Mouse (Mus musculus): ENCODE data around the gene 1700003E16Rik. TPM values are rescaled to one million over a fixed set of nuclear protein-coding genes. Genes with fewer than 3 reads are reported as not detected.
A peak's percentile ranks its signal among the peaks of the same experiment; 100 is the strongest.

The 1700003E16Rik gene
- total RNA-seq (2017), result 0.35 TPM in 1 of 2 replicates, not detected in the other

DNA sequence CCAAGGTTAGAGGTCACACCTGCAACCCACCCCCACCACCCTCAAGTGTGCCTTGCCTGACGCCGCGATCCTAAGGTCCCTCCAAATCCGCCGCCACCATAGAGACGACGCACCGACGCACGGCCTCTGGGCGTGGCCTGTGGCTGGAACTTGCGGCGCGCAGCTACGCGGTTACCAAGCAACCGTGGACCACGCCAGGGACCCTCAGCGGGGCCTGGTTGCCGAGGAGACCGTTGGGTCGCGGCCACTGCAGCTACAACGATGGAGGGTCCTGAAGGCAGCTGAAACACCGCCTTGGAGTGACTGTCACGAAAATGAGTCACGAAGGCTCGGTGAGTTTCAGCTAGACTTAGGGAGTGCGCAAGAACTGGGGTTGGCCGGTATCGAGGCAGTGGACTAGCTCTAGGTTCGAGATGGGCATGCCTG, at the start of gene 1700003E16Rik, which contains the start of gene Wdr54:
Gene 1700003E16Rik (plus strand): TSS at position 146 of the 426 bp plus-strand sequence.
Gene Wdr54 (minus strand): TSS at position 139 of the 426 bp plus-strand sequence.
- ATAC-seq (replicated peaks in 1 of 2; ENCODE audit: insufficient read depth in 1 of 2, low FRiP score in 2 of 2, low TSS enrichment in 1 of 2, low read depth in 1 of 2, poor library complexity in 2 of 2, severe bottlenecking in 2 of 2), result peak; percentile 75 to 77

DNA sequence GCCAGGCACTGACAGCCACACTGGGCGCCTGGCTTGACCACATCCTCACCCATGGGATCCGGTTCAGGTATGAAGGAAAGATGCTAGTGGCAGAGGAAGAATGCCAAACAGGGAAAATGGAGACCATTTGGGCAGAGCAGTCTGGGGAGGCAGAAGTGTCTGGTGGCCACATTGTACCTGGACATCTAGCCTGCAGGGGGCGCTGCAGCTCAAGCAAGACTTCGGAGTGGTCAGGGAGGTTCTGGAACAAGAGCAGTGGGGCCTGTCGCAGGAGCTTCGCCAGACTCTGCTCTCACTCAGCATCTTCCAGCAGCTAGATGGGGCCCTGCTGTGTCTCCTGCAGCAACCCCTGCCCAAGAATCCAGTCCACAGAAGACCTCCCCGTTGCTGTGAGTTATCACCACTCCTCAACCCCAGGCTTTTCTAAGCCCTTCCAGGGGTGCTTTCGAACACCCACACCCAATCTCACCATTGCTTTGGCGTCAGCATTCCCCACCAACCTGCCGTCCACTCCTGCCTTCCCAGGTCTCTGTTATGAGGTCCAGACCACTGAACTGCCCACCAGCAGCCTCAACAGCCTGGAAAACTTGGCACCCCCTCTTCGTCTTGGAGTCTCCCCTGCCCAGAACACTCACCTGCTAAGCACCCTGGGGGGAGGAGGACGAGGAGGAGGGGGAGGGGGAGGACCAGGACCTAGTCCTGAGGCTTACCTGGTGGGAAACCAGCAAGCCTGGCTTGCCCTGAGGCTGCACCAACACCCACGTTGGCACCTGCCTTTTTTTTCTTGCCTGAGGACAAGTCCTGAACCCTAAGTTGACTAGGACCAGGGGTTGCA, 48.4 kb upstream of the 1700003E16Rik start:
- peak; percentile 70 to 73; a peak in 3 of 4 replicates for ATAC-seq (replicated peaks in 1 of 2; ENCODE audit: insufficient read depth in 1 of 2, low FRiP score in 2 of 2, low TSS enrichment in 1 of 2, low read depth in 1 of 2, poor library complexity in 2 of 2, severe bottlenecking in 2 of 2)

DNA sequence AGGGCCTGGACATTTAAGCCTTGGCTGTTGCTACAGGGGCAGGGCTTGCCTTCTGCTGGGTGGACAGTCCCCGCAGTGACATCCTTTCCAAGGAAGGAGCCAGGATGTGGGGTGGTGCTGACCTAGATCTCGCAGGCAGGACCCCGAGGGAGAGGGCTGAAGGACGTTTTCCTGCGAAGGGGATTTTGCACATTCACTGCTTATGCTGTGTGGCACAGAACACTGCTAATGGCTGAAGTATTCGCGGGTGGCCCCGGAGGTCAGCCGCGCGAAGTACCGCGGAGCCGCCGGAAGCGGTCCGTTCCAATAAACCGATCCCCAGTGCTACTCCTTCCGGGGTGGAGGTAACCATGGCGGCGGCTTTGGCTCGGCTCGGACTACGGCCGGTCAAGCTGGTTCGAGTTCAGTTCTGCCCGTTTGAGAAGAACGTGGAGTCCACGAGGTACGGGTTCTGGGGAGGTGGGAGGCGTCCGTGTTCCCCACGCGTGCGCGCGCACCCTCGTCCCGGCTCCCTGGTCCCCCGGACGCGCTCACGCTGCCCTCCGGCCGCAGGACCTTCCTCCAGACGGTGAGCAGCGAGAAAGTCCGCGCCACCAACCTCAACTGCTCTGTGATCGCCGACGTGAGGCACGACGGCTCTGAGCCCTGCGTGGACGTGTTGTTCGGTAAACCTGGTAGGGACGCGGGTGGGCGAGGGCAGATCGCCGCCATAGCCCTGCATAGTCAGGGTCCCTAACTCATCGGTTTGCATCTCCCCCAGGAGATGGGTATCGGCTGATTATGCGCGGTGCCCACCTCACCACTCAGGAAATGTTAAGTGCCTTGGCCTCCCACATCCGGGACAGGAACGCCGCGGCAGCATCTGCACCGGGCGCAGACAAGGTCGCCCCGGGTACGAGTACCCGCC, 47.2 kb upstream of the 1700003E16Rik start, which contains the start of gene Mrpl53:
Gene Mrpl53 (plus strand): TSS at position 279 of the 907 bp plus-strand sequence.
- peak; percentile 56 to 71 for ATAC-seq (replicated peaks in 1 of 2; ENCODE audit: insufficient read depth in 1 of 2, low FRiP score in 2 of 2, low TSS enrichment in 1 of 2, low read depth in 1 of 2, poor library complexity in 2 of 2, severe bottlenecking in 2 of 2)

DNA sequence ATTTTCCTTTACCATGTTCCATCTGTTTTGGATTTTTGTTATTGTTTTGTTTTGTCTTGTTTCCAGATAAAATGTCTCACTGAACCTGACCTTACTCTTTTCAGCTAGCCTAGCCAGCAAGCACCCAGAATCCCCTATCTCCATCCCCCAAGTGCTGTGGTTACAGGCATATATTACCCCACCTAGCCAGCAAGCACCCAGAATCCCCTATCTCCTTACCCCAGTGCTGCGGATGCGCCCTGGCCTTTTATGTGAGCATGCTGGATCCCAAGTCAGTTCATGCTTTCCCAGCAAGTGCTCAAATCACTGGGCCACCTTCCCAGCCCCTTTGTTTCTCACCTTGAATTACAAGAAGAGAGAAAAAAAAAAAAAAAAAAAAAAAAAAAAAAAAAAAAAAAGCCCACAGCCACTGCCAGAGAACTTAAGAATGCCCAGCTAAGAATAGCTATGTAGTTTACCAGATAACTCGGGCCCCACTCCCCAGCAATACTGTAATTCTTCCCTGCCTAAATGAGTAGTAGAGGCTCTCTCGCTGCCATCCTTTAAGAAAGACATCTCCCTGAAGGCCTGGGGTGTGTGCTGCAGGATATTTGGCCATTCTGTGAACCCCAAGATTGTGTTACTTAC, 44.6 kb upstream of the 1700003E16Rik start:
- no peak for ATAC-seq (replicated peaks in 1 of 2; ENCODE audit: insufficient read depth in 1 of 2, low FRiP score in 2 of 2, low TSS enrichment in 1 of 2, low read depth in 1 of 2, poor library complexity in 2 of 2, severe bottlenecking in 2 of 2)

DNA sequence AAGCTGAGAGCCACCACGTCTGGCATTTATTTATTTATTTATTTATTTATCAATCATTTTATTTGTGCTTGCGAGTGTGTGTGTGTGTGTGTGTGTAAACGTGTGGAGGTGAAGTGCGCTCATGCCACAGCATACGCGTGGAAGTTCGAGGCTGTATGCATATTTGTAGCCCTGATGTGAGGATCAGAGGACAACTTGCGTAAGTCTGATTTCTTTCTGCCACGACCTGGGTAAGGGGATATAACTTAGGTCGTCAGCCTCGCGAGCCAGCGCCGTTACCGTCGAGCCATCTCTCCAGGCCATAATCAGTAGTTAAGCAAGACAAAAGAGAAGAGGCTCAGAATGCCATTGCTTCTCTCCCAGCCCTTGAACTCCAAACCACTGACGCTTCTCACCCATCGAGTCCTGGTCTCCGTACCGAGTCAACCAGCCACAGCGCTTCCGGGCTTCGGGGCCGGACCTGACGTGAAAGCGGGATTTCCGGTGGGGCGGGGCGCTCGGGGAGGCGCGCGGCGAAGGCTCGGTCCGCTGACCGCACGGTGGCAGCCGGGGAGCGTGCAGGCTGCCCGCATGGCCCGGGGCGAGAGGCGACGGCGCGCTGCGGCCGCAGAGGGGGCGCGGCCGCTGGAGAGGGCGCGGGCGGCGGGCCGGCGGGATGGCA, 41.1 kb upstream of the 1700003E16Rik start, which contains the start of gene Mogs:
Gene Mogs (plus strand): TSS at position 486 of the 661 bp plus-strand sequence.
- peak; percentile 64 to 84 for ATAC-seq (replicated peaks in 1 of 2; ENCODE audit: insufficient read depth in 1 of 2, low FRiP score in 2 of 2, low TSS enrichment in 1 of 2, low read depth in 1 of 2, poor library complexity in 2 of 2, severe bottlenecking in 2 of 2)

DNA sequence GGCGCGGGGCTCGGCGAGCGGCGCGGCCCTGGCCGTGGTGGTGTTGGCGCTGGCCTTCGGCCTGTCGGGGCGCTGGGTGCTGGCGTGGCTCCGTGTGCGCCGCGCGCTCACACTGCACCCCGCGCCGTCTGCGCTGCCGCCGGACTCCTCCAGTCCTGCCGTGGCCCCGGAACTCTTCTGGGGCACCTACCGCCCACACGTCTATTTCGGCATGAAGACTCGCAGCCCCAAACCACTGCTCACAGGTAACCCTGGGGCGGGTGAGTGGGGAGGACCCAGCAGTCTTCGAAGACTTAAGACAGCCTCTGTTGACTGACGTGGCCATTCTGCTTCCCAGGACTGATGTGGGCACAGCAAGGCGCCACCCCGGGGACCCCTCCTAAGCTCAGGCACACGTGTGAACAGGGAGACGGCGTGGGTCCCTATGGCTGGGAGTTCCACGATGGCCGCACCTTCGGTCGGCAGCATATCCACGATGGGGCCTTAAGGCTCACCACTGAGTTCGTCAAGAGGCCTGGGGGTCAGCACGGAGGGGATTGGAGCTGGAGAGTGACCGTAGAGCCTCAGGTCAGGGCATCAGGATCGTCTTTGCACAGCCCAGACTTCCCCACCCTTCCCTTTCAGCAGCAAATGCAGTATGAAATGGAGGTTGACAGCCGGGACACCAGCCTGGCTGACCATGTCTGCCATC, 40.4 kb upstream of the 1700003E16Rik start:
- no peak for ATAC-seq (replicated peaks in 1 of 2; ENCODE audit: insufficient read depth in 1 of 2, low FRiP score in 2 of 2, low TSS enrichment in 1 of 2, low read depth in 1 of 2, poor library complexity in 2 of 2, severe bottlenecking in 2 of 2)

DNA sequence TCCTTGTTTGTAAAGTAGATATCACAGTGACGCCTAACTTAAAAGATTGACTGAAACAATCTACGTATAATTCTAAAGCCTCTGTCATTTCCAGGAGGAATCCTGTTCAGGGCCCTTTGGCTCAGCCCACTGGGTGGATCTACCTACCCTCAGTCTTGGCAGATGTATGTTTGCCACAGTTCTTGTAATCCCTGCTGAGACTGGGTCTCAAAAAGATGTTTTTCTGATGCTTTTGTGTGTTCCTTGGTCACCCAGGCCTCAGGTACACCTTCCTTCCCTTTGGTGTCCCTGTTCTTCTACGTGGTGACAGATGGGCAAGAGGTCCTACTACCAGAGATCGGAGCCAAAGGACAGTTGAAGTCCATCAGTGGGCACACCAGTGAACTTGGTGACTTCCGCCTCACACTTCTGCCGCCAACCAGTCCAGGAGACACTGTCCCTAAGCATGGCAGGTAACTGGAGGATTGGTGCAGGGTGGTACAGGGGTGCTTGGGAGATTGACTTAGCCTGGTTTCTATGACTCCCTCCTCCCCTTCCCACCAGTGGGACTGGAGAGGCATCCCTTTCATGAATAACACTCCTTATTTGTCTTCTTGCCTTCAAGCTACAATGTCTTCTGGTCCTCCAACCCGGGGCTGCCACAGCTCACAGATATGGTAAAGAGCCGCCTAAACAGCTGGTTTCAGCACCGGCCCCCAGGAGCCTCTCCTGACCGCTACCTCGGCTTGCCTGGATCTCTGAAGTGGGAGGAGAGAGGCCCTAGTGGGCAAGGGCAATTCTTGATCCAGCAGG, 39.6 kb upstream of the 1700003E16Rik start:
- ATAC-seq (replicated peaks in 1 of 2; ENCODE audit: insufficient read depth in 1 of 2, low FRiP score in 2 of 2, low TSS enrichment in 1 of 2, low read depth in 1 of 2, poor library complexity in 2 of 2, severe bottlenecking in 2 of 2), result no peak

DNA sequence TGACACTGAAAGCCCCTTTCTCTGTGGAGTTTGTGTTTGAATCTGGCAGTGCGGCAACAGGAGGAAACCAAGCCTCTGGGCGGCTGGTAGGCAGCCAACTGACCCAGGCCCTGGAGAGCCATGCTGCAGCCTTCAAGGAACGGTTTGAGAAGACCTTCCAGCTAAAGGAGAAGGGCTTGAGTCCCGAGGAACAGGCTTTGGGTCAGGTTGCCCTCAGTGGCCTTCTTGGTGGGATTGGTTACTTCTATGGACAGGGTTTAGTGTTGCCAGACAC, 39.1 kb upstream of the 1700003E16Rik start:
- no peak for ATAC-seq (replicated peaks in 1 of 2; ENCODE audit: insufficient read depth in 1 of 2, low FRiP score in 2 of 2, low TSS enrichment in 1 of 2, low read depth in 1 of 2, poor library complexity in 2 of 2, severe bottlenecking in 2 of 2)

DNA sequence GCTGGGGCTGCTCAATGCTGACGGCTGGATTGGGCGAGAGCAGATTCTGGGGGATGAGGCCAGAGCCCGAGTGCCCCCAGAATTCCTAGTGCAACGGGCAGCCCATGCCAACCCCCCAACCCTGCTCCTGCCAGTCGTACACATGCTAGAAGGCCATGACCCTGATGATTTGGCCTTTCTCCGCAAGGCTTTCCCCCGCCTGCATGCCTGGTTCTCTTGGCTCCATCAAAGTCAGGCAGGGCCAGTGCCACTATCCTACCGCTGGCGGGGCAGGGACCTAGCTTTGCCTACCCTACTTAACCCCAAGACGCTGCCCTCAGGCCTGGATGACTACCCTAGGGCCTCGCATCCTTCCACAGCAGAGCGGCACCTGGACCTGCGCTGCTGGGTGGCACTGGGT, 38.6 kb upstream of the 1700003E16Rik start:
- no peak for ATAC-seq (replicated peaks in 1 of 2; ENCODE audit: insufficient read depth in 1 of 2, low FRiP score in 2 of 2, low TSS enrichment in 1 of 2, low read depth in 1 of 2, poor library complexity in 2 of 2, severe bottlenecking in 2 of 2)

DNA sequence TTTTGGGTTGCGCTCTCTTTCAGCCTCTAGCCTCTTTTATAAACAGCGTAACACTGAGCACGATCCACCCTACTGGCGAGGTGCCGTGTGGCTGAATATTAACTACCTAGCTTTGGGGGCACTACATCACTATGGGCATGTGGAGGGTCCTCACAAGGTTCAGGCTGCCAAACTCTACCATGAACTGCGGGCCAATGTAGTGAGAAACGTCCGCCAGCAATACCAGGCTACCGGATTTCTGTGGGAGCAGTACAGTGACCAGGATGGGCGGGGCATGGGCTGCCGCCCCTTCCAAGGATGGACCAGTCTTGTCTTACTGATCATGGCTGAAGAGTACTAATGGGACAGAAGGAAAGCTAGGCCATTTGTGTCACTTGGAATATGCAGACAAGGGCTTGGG, 37.8 kb upstream of the 1700003E16Rik start:
- no peak for ATAC-seq (replicated peaks in 1 of 2; ENCODE audit: insufficient read depth in 1 of 2, low FRiP score in 2 of 2, low TSS enrichment in 1 of 2, low read depth in 1 of 2, poor library complexity in 2 of 2, severe bottlenecking in 2 of 2)

DNA sequence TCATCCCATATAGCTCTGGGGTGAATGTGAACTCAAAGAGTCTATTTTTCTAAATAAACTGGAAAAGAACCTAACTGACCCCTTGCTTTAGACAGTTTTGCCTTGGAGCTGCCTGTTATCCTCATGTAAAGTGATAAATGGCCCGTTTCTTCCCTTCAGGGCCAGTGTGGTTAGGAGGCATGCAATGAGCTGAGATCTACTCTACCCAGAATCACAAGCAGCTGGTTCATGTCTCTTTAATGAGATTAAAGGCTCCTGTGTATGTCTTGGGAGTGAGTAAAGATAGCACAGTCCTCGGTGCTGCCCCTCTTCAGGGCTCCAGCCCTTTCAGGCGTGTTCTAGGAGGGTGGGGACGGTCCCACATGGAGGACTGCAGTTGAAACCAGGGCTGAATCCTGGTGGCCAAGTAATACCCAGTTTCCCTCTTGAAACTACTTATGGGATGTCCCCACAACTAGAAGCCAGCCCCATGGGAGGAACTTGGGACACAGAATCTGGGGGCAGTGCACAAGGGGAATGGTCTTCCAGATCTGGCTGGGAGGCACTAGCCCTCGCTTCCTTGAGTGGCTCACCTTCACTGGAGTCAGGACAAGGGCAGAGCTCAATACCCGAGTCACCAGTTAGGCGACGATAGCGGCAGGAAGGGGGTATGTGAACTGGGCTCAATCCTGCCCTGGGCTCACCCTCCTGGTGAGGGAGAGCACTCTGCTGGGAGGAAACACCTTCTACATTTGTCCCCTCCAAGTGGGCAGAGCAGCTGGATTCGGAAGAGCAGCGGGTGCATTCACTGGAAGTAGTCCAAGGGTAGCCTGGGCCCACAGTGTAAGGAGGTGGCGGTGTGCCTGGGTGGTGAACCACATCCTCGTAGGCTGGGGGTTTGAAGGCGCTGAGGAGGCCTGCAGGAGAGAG, 37.1 kb upstream of the 1700003E16Rik start:
- ATAC-seq (replicated peaks in 1 of 2; ENCODE audit: insufficient read depth in 1 of 2, low FRiP score in 2 of 2, low TSS enrichment in 1 of 2, low read depth in 1 of 2, poor library complexity in 2 of 2, severe bottlenecking in 2 of 2), result peak; percentile 54 to 57

DNA sequence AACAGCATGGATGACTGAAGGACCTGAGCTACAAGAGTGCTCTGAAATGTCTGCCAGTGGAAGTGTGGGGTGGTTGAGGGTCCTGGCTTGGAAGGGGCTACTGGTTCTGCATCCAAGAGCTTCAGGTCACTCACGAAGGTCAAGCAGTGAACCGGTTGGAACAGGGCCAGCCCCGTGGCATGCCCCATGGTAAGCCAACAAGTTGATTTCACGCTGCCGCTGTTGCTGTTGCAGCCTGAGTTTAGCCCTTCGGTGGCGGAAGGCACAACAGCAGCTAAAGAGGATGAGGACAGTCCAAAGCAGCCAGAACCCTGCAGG, 36.5 kb upstream of the 1700003E16Rik start:
- no peak for ATAC-seq (replicated peaks in 1 of 2; ENCODE audit: insufficient read depth in 1 of 2, low FRiP score in 2 of 2, low TSS enrichment in 1 of 2, low read depth in 1 of 2, poor library complexity in 2 of 2, severe bottlenecking in 2 of 2)

DNA sequence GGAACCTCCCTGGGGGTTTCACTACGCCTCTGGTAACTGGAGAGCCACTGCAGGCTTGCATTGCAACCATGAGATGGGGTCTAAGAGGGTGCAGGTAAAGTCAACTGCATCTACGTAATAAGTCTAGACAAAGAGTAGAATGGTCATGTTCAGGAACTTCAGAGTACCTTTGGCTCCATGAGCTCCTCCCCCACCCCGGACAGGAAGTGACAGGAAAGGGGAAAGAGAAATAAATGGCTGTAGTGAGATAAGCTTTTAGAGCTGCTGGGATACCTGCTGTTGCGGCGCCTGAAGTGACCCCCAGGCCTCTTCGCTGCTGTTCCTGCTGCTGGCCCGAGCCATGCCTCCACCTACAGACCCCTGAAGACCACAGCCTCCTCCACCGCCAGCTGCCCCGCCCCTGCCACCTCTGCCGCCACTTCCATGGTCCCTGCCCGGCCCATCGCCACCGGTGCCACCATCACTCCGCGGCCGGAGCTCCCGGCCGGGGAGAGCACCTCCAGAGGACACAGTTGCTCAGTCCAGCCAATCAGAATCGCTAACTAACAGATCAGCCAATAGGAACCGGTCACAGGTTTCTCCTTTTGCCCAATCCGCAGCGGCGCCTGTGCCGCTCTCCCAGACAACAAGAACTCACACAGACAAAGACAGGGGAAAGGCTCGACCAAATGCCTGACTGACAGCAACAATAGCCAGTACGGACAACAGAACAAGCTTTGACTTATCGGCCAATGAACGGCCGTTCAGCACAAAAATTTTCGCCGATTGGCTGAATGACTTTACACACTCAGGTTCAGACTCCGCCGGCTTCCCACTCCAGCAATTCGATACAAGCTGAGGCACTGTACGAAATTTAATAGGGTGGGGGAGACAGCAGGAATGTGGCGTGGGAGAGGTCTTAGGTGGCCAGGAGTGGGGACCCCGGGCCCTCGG, 35.0 kb upstream of the 1700003E16Rik start, which contains the start of gene Wbp1:
Gene Wbp1 (minus strand): TSS at position 630 of the 933 bp plus-strand sequence.
- peak; percentile 84 to 89 for ATAC-seq (replicated peaks in 1 of 2; ENCODE audit: insufficient read depth in 1 of 2, low FRiP score in 2 of 2, low TSS enrichment in 1 of 2, low read depth in 1 of 2, poor library complexity in 2 of 2, severe bottlenecking in 2 of 2)

All from hematopoietic stem cell, adult 5-6 weeks (primary cell).